Mouse (Mus musculus): Measurements from ENCODE around the gene Stx8. TPM values are rescaled to one million over a fixed set of nuclear protein-coding genes. Genes with fewer than 3 reads are reported as not detected.
A peak's percentile ranks its signal among the peaks of the same experiment; 100 is the strongest.

The Stx8 gene
- polyA plus RNA-seq, 2 experiments, result 23.3 to 65.3 TPM

DNA sequence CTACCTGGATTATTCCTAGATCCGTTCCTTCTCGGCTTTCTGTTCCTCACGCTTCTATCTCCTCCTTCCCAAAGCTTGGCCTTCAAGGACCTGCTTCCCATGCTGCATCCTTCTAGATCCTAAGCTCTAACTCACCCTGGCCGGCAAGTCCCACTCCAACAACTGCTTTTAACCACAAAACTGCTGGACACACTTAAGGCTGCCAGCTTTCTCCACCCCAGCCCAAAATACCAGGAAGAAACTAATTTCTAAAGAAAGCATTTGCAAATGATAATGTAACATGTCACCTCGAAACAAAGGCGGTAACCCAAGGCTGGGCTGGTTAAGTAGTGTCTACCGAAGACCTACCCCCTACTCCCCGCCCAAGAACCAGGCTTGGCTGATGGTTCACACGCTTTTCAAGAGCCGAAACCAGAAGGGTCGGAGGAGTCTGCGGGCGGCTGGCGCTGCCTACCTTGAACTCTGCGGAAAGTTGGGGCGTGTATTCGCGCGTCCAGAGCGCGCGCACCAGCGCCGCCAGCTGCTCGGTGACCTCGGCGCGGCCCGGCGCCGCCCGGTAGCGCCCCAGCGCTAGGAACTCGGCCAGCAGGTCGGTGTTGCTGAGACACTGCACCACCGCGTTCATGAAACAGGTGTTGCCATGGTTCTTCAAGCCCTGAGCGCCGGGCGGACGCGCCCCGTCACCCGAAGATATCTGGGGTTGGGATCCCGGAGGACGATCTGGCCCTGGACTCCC, 44.7 kb upstream of the Stx8 start:
- no peaks in the 10 kb centered on the region for H3K9me3 ChIP-seq (ENCODE audit: control insufficient read depth, low read length)
- no peak for TF ChIP-seq POLR2A (IDR thresholded peaks at IDR 0.05; ENCODE audit: borderline replicate concordance, extremely low read depth, insufficient read depth, insufficient read length)
- DNase-seq (ENCODE audit: low spot score) (no peak), ATAC-seq (ENCODE audit: low FRiP score, low read depth) (peak; percentile 53; the same call in 1 of the 2 replicates)
- H3K27me3 ChIP-seq (ENCODE audit: control insufficient read depth, insufficient read depth, low read length), result peaks cover 20% of the 10 kb centered on the region
- peak overlapping the region; percentile 100 for H3K4me2 ChIP-seq (replicated peaks; ENCODE audit: low read depth, low read length, severe bottlenecking)
- peak overlapping the region; percentile 68 for H3K4me3 ChIP-seq (replicated peaks; ENCODE audit: low read length)
- H3K27ac ChIP-seq (replicated peaks; ENCODE audit: low read depth, low read length), result no peak overlapping the region
- no peaks in the 10 kb centered on the region for H3K36me3 ChIP-seq (ENCODE audit: control insufficient read depth, insufficient read depth, low read length)
- H3K4me1 ChIP-seq (ENCODE audit: control insufficient read depth, insufficient read depth, low read length), result peaks cover 2% of the 10 kb centered on the region; the same call in 1 of the 2 replicates
- H3K9ac ChIP-seq (ENCODE audit: low read depth, low read length, severe bottlenecking), result peak overlapping the region; percentile 57
- 1% methylated on average over 47 of the region's 47 CpGs for WGBS

DNA sequence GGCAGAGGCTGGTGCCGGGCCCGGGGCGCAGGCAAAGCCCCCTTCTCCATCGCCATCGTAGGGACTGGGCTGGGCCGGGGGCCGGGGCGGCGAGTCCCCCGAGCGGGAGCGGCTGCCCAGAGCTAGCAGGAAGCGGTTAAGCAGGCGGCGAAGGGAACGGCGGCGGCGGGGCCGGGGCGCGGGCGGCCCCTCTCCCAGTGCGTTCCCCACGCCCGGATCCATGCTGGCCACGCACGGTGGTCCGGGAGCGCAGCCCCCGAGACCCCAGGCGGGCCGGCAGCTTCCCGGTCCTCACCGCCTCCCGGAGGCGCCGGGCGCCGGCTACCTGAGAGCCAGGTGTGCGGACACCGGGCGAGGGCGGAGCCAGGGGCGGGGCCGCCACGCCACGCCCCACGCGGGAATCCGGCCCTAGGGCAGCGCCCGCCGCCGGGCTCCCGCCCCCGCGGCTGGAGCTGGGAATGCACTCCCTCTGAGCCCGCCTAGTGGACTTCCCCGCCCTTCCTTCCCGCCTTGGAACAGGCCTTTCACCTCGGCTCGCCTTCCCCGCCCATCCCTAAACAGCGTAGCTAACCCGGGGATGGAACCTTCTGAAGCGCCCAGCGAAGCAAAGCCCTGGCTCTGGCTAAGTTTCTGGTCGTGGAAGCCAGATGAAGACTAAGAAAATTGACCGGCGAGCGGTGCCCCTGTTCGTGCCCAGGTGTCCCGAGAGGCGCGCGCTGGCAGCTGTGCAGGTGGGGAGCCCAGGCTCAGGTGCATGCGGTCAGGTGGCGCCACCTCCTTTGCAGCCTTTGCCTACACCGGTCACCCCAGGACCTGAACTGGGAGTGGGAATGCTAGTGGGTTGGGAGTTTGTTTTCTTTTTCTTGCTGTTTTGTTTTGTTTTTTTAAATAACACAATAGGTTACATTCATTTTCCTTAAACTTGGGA, 43.9 kb upstream of the Stx8 start, which contains the start of gene Usp43:
TSS of gene Usp43 (minus strand) at position 327 of the 928 bp plus-strand sequence.
- no peak for TF ChIP-seq POLR2A (IDR thresholded peaks at IDR 0.05; ENCODE audit: borderline replicate concordance, extremely low read depth, insufficient read depth, insufficient read length)
- no peaks in the 10 kb centered on the region for H3K36me3 ChIP-seq (ENCODE audit: control insufficient read depth, insufficient read depth, low read length)
- H3K4me3 ChIP-seq (replicated peaks; ENCODE audit: low read length), result peak within 1 kb of the TSS; percentile 68
- H3K4me2 ChIP-seq (replicated peaks; ENCODE audit: low read depth, low read length, severe bottlenecking), result peak within 1 kb of the TSS; percentile 100
- H3K4me1 ChIP-seq (ENCODE audit: control insufficient read depth, insufficient read depth, low read length), result peaks cover 2% of the 10 kb centered on the region; the same call in 1 of the 2 replicates
- peak; percentile 44 for DNase-seq (ENCODE audit: low spot score)
- 1% methylated on average over 41 of the region's 80 CpGs for WGBS
- H3K27ac ChIP-seq (replicated peaks; ENCODE audit: low read depth, low read length), result no peak within 1 kb of the TSS
- H3K9me3 ChIP-seq (ENCODE audit: control insufficient read depth, low read length), result no peaks in the 10 kb centered on the region
- H3K9ac ChIP-seq (ENCODE audit: low read depth, low read length, severe bottlenecking), result peak within 1 kb of the TSS; percentile 57
- H3K27me3 ChIP-seq (ENCODE audit: control insufficient read depth, insufficient read depth, low read length), result peaks cover 20% of the 10 kb centered on the region
- ATAC-seq (ENCODE audit: low FRiP score, low read depth), result peak; percentile 37; the same call in 1 of the 2 replicates

GRCm38 (mm10) chr11:67922755-67923125, 43.3 kb upstream of the Stx8 start:
- no peak for TF ChIP-seq POLR2A (IDR thresholded peaks at IDR 0.05; ENCODE audit: borderline replicate concordance, extremely low read depth, insufficient read depth, insufficient read length)
- Histone ChIP-seq H3K9ac (ENCODE audit: low read depth, low read length, severe bottlenecking) (no peak overlapping the region), H3K27me3 (ENCODE audit: control insufficient read depth, insufficient read depth, low read length) (peaks cover 20% of the 10 kb centered on the region), H3K36me3 (ENCODE audit: control insufficient read depth, insufficient read depth, low read length) (no peaks in the 10 kb centered on the region), H3K4me3 (replicated peaks; ENCODE audit: low read length) (peak overlapping the region; percentile 68), H3K9me3 (ENCODE audit: control insufficient read depth, low read length) (no peaks in the 10 kb centered on the region), H3K4me1 (ENCODE audit: control insufficient read depth, insufficient read depth, low read length) (peaks cover 2% of the 10 kb centered on the region; the same call in 1 of the 2 replicates), H3K4me2 (replicated peaks; ENCODE audit: low read depth, low read length, severe bottlenecking) (peak overlapping the region; percentile 100), H3K27ac (replicated peaks; ENCODE audit: low read depth, low read length) (no peak overlapping the region)
- DNase-seq (ENCODE audit: low spot score), result peak; percentile 82
- WGBS, result under 1% methylated on average over 12 of the region's 12 CpGs
- ATAC-seq (ENCODE audit: low FRiP score, low read depth), result peak; percentile 39; the same call in 1 of the 2 replicates

DNA sequence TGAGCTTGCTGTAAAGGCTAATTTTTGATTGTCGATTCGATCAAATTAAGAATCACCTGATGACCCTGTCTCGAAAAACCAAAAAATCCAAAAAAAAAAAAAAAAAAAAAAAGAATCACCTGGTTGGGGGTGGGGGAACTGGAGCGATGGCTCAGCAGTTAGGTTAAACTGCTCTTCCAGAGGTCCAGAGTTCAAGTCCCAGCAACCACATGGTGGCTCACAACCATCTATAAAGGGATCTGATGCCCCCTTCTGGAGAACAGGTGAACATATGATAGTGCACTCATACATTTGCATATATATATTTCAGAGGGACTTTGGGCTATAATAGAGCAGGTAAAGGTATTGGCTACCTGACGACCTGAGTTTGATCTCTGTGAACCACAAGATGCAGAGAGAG, 42.3 kb upstream of the Stx8 start:
- no peak for TF ChIP-seq POLR2A (IDR thresholded peaks at IDR 0.05; ENCODE audit: borderline replicate concordance, extremely low read depth, insufficient read depth, insufficient read length)
- 93% methylated on average over 5 of the region's 5 CpGs for WGBS
- H3K27ac ChIP-seq (replicated peaks; ENCODE audit: low read depth, low read length), result no peak overlapping the region
- no peaks in the 10 kb centered on the region for H3K36me3 ChIP-seq (ENCODE audit: control insufficient read depth, insufficient read depth, low read length)
- ATAC-seq (ENCODE audit: low FRiP score, low read depth) (no peak), DNase-seq (ENCODE audit: low spot score) (no peak)
- no peaks in the 10 kb centered on the region for H3K9me3 ChIP-seq (ENCODE audit: control insufficient read depth, low read length)
- H3K27me3 ChIP-seq (ENCODE audit: control insufficient read depth, insufficient read depth, low read length), result peaks cover 20% of the 10 kb centered on the region
- H3K4me1 ChIP-seq (ENCODE audit: control insufficient read depth, insufficient read depth, low read length), result peaks cover 2% of the 10 kb centered on the region; the same call in 1 of the 2 replicates
- no peak overlapping the region for H3K4me3 ChIP-seq (replicated peaks; ENCODE audit: low read length)
- H3K4me2 ChIP-seq (replicated peaks; ENCODE audit: low read depth, low read length, severe bottlenecking), result no peak overlapping the region
- no peak overlapping the region for H3K9ac ChIP-seq (ENCODE audit: low read depth, low read length, severe bottlenecking)

GRCm38 (mm10) chr11:67925000-67925399, 41.0 kb upstream of the Stx8 start:
- DNase-seq (ENCODE audit: low spot score), result no peak
- Histone ChIP-seq H3K36me3 (ENCODE audit: control insufficient read depth, insufficient read depth, low read length) (no peaks in the 10 kb centered on the region), H3K9ac (ENCODE audit: low read depth, low read length, severe bottlenecking) (no peak overlapping the region), H3K9me3 (ENCODE audit: control insufficient read depth, low read length) (no peaks in the 10 kb centered on the region), H3K27ac (replicated peaks; ENCODE audit: low read depth, low read length) (no peak overlapping the region), H3K4me2 (replicated peaks; ENCODE audit: low read depth, low read length, severe bottlenecking) (no peak overlapping the region), H3K4me3 (replicated peaks; ENCODE audit: low read length) (no peak overlapping the region), H3K27me3 (ENCODE audit: control insufficient read depth, insufficient read depth, low read length) (peaks cover 20% of the 10 kb centered on the region), H3K4me1 (ENCODE audit: control insufficient read depth, insufficient read depth, low read length) (peaks cover 2% of the 10 kb centered on the region; the same call in 1 of the 2 replicates)
- WGBS, result 84% methylated on average over 13 of the region's 13 CpGs
- TF ChIP-seq POLR2A (IDR thresholded peaks at IDR 0.05; ENCODE audit: borderline replicate concordance, extremely low read depth, insufficient read depth, insufficient read length), result no peak
- no peak for ATAC-seq (ENCODE audit: low FRiP score, low read depth)
